Mouse (Mus musculus) lung, adult 2 months (tissue): ENCODE measurements around the gene Chuk.

ENCODE experiments used
- CTCF ChIP-seq: fragments of 200-500 bp; IDR thresholded peaks from 2 replicates; pipeline ENCODE4 v1.5.1; 2011; ENCODE audit warnings: mild to moderate bottlenecking, low read length, control low read depth; ENCODE audit not compliant: insufficient read depth
- POLR2A ChIP-seq: fragments of 200-500 bp; IDR thresholded peaks from 2 replicates; pipeline ENCODE4 v1.6.1; 2011; ENCODE audit warnings: low read depth, mild to moderate bottlenecking, control low read depth, low read length, borderline replicate concordance; ENCODE audit errors: extremely low read depth

DNA sequence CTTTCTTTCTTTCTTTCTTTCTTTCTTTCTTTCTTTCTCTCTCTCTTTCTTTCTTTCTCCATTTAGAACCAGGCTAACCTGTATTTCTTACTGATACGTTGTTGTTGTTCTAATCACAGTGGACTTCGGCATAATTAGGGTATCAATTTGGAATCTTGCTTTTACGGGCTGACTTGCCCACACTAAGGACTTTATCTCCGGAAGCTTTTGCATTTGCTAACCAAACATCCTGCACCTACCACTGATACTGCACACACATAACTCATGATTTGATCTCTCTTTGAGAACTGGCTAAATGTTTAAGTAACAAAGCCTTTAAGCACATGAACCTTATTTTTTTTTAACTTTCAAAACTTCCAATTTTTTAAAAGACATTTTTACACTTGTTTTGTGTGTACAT lies 56.9 kb downstream of the Chuk start:
- TF ChIP-seq POLR2A, result no peak
- no peak for TF ChIP-seq CTCF
